In the genomic region with DNA sequence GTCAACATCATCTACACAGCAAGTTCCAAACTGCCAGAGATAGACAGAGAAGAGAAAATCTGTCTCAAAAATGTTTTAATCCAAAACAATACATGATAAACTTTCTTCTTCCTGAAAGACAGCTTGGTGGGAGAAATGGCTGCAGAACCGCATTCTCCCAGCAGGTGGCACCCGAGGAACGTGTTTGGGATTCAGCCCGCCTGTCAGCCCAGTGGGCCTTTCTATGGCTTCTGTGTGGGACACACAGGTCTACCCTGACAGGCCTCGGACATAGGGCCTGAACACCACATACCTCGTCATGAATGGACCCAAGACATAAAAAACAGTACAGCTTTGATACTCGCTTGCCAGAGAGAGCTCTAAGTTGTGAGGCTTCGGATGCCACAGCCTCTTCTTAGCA, we compare ENCODE assay signal across 9 mouse cellular contexts. TPM values are rescaled to one million over a fixed set of nuclear protein-coding genes. Genes with fewer than 3 reads are reported as not detected.
DNase-seq lines count a peak whose midpoint lies in the region; ATAC-seq lines count a peak whose summit lies in the region.
"Had no signal": no experiment of that assay in that cellular context is flagged by ENCODE, and none has a peak within 500 bp of the region (broad histone marks: within the 10 kb centered on the region; RNA-seq: fewer than 3 reads in every experiment).

No protein-coding gene starts in this region.

- H3K4me2 ChIP-seq in intestine, embryonic 15.5 days (replicated peaks) = no peak overlapping the region
- H3K4me2 ChIP-seq in midbrain, embryonic 14.5 days (ENCODE audit: low read length) = no peak overlapping the region
- H3K4me2 ChIP-seq: lung, embryonic 15.5 days had no signal

- H3K27me3 ChIP-seq in intestine, embryonic 15.5 days (replicated peaks) = 0 out of 2 replicates have a peak, but pooled peaks cover 3% of the 10 kb centered on the region
- no peaks in the 10 kb centered on the region for H3K27me3 ChIP-seq in midbrain, embryonic 14.5 days (ENCODE audit: control insufficient read depth, insufficient read depth, low read length)

- no peak overlapping the region for H3K9ac ChIP-seq in intestine, embryonic 15.5 days
- no peak overlapping the region for H3K9ac ChIP-seq in midbrain, embryonic 14.5 days (replicated peaks; ENCODE audit: low read length)
- H3K9ac ChIP-seq: lung, embryonic 15.5 days had no signal

- WGBS in intestine, embryonic 15.5 days = 21% methylated on average over 8 of the region's 8 CpGs
- whole genome bisulfite sequencing in midbrain, embryonic 14.5 days = 16% methylated on average over 8 of the region's 8 CpGs

- H3K36me3 ChIP-seq in intestine, embryonic 15.5 days = no peaks in the 10 kb centered on the region
- no peaks in the 10 kb centered on the region for H3K36me3 ChIP-seq in midbrain, embryonic 14.5 days (ENCODE audit: control insufficient read depth, insufficient read depth, low read length)
- H3K36me3 ChIP-seq: lung, embryonic 15.5 days had no signal

- peak; percentile 42 for DNase-seq in CD4-positive, CD25-positive, alpha-beta regulatory T cell, adult 2 months (ENCODE audit: low read depth, low spot score)
- DNase-seq in cerebellum, postnatal 14 days = peak; percentile 93
- DNase-seq in frontal cortex, postnatal 36 days (ENCODE audit: low spot score in 2 of 2) = peak; percentile 85 to 86
- peak; percentile 67 to 74 for DNase-seq in left cerebral cortex, postnatal 10 days (ENCODE audit: extremely low spot score in 1 of 2, low spot score in 2 of 2)
- peak; percentile 89 for DNase-seq in midbrain, embryonic 14.5 days
- DNase-seq in spleen, postnatal 14 days (ENCODE audit: low spot score in 2 of 2) = peak; percentile 12 to 39

- H3K4me1 ChIP-seq in intestine, embryonic 15.5 days (replicated peaks) = no peaks in the 10 kb centered on the region
- peaks cover 11% of the 10 kb centered on the region; the same call in 1 of the 2 replicates for H3K4me1 ChIP-seq in midbrain, embryonic 14.5 days (ENCODE audit: control insufficient read depth, insufficient read depth, low read length)
- H3K4me1 ChIP-seq: lung, embryonic 15.5 days had no signal

- intact Hi-C loops in left cerebral cortex, postnatal 10 days (cut with DNase I) = loop anchor here (2.0 to 5.0 kb wide), 2 partner anchors 53 to 202 kb away; no protein-coding TSS in a partner anchor

- H3K4me3 ChIP-seq in intestine, embryonic 15.5 days (replicated peaks) = no peak overlapping the region
- H3K4me3 ChIP-seq in midbrain, embryonic 14.5 days (replicated peaks; ENCODE audit: low read depth, low read length) = no peak overlapping the region
- H3K4me3 ChIP-seq: lung, embryonic 15.5 days had no signal

- ATAC-seq in CD4-positive, CD25-positive, alpha-beta regulatory T cell, adult 4 months = no peak
- ATAC-seq in intestine, embryonic 15.5 days = peak; percentile 58; the same call in 1 of the 2 replicates
- ATAC-seq in midbrain, embryonic 14.5 days (ENCODE audit: low FRiP score, low TSS enrichment) = peak; percentile 65; the same call in 1 of the 2 replicates

- no peaks in the 10 kb centered on the region for H3K9me3 ChIP-seq in intestine, embryonic 15.5 days
- no peaks in the 10 kb centered on the region for H3K9me3 ChIP-seq in midbrain, embryonic 14.5 days (ENCODE audit: control insufficient read depth, low read length)
- H3K9me3 ChIP-seq: lung, embryonic 15.5 days had no signal

- no peak overlapping the region for H3K27ac ChIP-seq in intestine, embryonic 15.5 days
- H3K27ac ChIP-seq in midbrain, embryonic 14.5 days (replicated peaks; ENCODE audit: low read depth, low read length) = no peak overlapping the region
- H3K27ac ChIP-seq: lung, embryonic 15.5 days had no signal

RNA-seq across cellular contexts. Expression of gene Kcna5, which starts 35.1 kb away (rescaled TPM):
- not detected for polyA plus RNA-seq in CD4-positive, CD25-positive, alpha-beta regulatory T cell, adult 4 months (2017; shearing (Covaris generic))
- 7.5 and 8.2 TPM in 2 replicates for polyA plus RNA-seq in intestine, embryonic 15.5 days (2015; fragmentation: Nextera tagmentation; extraction: Ambion mirVana)
- total RNA-seq in left cerebral cortex, postnatal 10 days (2021) = 1 to 10 TPM; 2.9 to 4.3 TPM
- polyA plus RNA-seq in midbrain, embryonic 14.5 days (2014; fragmentation: Nextera tagmentation; extraction: Ambion mirVana) = 2.6 and 3.5 TPM in 2 replicates

Comparison
In these comparisons a context has a peak if more than half of its experiments do, and no peak if none do; other contexts are left out.
1. DNase-seq: peak in every context shown above with its lines; median percentile 93 in cerebellum, postnatal 14 days; 89 in midbrain, embryonic 14.5 days; 86 in frontal cortex, postnatal 36 days; 70 in left cerebral cortex, postnatal 10 days; 42 in CD4-positive, CD25-positive, alpha-beta regulatory T cell, adult 2 months; 26 in spleen, postnatal 14 days.